Mouse (Mus musculus): ENCODE measurements around the gene Perm1. TPM values are rescaled to one million over a fixed set of nuclear protein-coding genes. Genes with fewer than 3 reads are reported as not detected.

Perm1 gene
- polyA plus RNA-seq, 1 experiment from 2014 or later: 2.6 TPM

GRCm38 (mm10) chr4:156188811-156189323, 26.8 kb upstream of the Perm1 start:
- no peaks in the 10 kb centered on the region for H3K27me3 ChIP-seq
- ATAC-seq (ENCODE audit: low FRiP score): peak; percentile 53
- 5% methylated on average over 6 of the region's 6 CpGs for WGBS
- H3K4me2 ChIP-seq (replicated peaks): peak overlapping the region; percentile 32
- peaks cover 96% of the 10 kb centered on the region for H3K4me1 ChIP-seq
- peak overlapping the region; percentile 87 for H3K27ac ChIP-seq
- H3K9me3 ChIP-seq (replicated peaks): no peaks in the 10 kb centered on the region
- H3K36me3 ChIP-seq: peaks cover 33% of the 10 kb centered on the region
- no peak overlapping the region; the same call in 1 of the 2 replicates for H3K4me3 ChIP-seq
- peak overlapping the region; percentile 23; the same call in 1 of the 2 replicates for H3K9ac ChIP-seq

GRCm38 (mm10) chr4:156192421-156193199, 23.1 kb upstream of the Perm1 start:
- WGBS: 59% methylated on average over 8 of the region's 8 CpGs
- Histone ChIP-seq H3K4me1 (peaks cover 86% of the 10 kb centered on the region), H3K9ac (peak overlapping the region; percentile 42; the same call in 1 of the 2 replicates), H3K4me2 (replicated peaks) (0 out of 2 replicates have a peak overlapping the region, but pooled peaks have one; percentile 3), H3K4me3 (peak overlapping the region; percentile 1; the same call in 1 of the 2 replicates), H3K27me3 (no peaks in the 10 kb centered on the region), H3K9me3 (replicated peaks) (no peaks in the 10 kb centered on the region), H3K36me3 (peaks cover 32% of the 10 kb centered on the region), H3K27ac (peak overlapping the region; percentile 44; the same call in 1 of the 2 replicates)
- ATAC-seq (ENCODE audit: low FRiP score): no peak

DNA sequence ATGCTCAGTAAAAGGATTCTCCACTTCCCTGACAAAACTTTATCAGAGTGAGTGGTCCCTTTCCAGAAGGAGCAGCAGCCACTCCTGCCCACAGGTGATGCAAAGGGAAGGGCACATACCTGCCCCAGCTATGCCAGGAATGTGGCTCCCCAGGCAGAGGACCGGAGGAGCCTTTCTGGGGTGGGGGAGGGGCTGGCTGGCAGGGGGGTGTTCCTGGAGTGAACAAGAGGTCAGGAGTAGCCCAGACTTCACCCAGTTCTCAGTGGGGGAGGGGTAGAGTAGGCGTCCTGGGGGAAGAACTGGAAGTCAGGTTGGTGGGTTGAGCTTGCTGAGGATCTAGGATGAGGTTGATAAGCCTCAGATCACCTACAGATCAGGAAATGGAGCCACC, 22.5 kb upstream of the Perm1 start:
- H3K4me2 ChIP-seq (replicated peaks): 0 out of 2 replicates have a peak overlapping the region, but pooled peaks have one; percentile 3
- no peak overlapping the region for H3K27ac ChIP-seq
- no peaks in the 10 kb centered on the region for H3K27me3 ChIP-seq
- peak overlapping the region; percentile 23; the same call in 1 of the 2 replicates for H3K9ac ChIP-seq
- WGBS: 10% methylated on average over 2 of the region's 2 CpGs
- H3K4me3 ChIP-seq: no peak overlapping the region; the same call in 1 of the 2 replicates
- peaks cover 80% of the 10 kb centered on the region for H3K4me1 ChIP-seq
- no peak for ATAC-seq (ENCODE audit: low FRiP score)
- H3K9me3 ChIP-seq (replicated peaks): no peaks in the 10 kb centered on the region
- peaks cover 32% of the 10 kb centered on the region for H3K36me3 ChIP-seq

- WGBS: 64% methylated on average over 5 of the region's 5 CpGs
- H3K9ac ChIP-seq: peak overlapping the region; percentile 19; the same call in 1 of the 2 replicates
- peaks cover 76% of the 10 kb centered on the region for H3K4me1 ChIP-seq
- peak overlapping the region; percentile 89 for H3K4me2 ChIP-seq (replicated peaks)
- no peak for ATAC-seq (ENCODE audit: low FRiP score)
- peak overlapping the region; percentile 94 for H3K4me3 ChIP-seq
- no peaks in the 10 kb centered on the region for H3K27me3 ChIP-seq
- peak overlapping the region; percentile 17; the same call in 1 of the 2 replicates for H3K27ac ChIP-seq
- H3K9me3 ChIP-seq (replicated peaks): no peaks in the 10 kb centered on the region
- peaks cover 32% of the 10 kb centered on the region for H3K36me3 ChIP-seq
These were observed 21.8 kb upstream of the Perm1 start for GRCm38 (mm10) chr4:156193906-156194305.

- no peaks in the 10 kb centered on the region for H3K9me3 ChIP-seq (replicated peaks)
- no peak for ATAC-seq (ENCODE audit: low FRiP score)
- peak overlapping the region; percentile 17; the same call in 1 of the 2 replicates for H3K27ac ChIP-seq
- peak overlapping the region; percentile 94 for H3K4me3 ChIP-seq
- H3K9ac ChIP-seq: peak overlapping the region; percentile 19; the same call in 1 of the 2 replicates
- no peaks in the 10 kb centered on the region for H3K27me3 ChIP-seq
- H3K4me2 ChIP-seq (replicated peaks): peak overlapping the region; percentile 89
- 21% methylated on average over 6 of the region's 6 CpGs for WGBS
- peaks cover 71% of the 10 kb centered on the region for H3K4me1 ChIP-seq
- peaks cover 32% of the 10 kb centered on the region for H3K36me3 ChIP-seq
These were observed 21.3 kb upstream of the Perm1 start for GRCm38 (mm10) chr4:156194346-156194745.

DNA sequence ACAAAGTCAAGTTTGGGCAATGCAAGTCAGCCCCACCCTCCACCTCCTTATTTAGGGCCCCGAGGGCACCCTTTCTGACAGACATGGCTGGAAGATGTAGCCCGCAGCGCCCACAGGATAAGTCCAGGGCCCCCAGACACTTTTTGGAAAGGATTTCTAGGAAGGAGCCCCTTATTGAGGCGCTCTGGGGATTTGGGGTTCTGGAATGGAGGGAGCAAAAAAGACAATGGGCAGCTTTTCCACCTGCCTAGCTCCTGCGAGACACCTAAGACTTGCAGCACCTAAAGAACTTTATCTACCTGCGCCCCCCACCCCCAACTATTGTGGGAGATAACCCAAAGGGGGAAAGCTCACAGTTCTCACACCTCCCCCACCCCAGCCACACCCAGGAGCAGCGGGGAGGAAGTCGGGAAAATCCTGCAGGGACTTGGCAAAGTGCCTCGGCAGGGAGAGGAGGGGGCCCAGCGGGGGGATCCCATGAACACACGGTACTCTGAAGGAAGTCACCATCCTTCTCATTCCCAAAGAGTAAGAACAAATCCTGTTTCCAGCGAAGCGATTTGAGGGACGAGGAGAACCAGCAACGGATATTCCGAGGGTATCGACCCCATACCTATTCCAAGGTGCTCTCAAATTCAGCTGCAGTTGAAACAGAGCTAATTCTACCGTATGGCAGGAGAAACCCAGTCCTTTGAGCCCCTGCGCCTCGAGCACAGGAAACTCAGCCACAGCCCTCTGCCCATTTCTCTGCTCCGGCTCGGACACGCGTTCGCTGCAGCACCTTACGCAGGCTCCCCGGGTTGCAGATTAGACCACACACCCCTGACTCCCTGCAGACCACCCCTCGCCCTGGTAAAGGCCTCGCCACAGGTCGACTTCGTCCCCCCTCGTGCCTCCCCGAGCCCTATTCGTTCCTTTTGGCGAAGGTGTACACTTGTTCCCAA, 19.5 kb upstream of the Perm1 start:
- Histone ChIP-seq H3K9ac (peak overlapping the region; percentile 97), H3K27me3 (no peaks in the 10 kb centered on the region), H3K27ac (peak overlapping the region; percentile 90), H3K9me3 (replicated peaks) (no peaks in the 10 kb centered on the region), H3K36me3 (peaks cover 30% of the 10 kb centered on the region), H3K4me1 (peaks cover 53% of the 10 kb centered on the region), H3K4me3 (peak overlapping the region; percentile 94), H3K4me2 (replicated peaks) (peak overlapping the region; percentile 89)
- ATAC-seq (ENCODE audit: low FRiP score): no peak
- WGBS: 4% methylated on average over 35 of the region's 35 CpGs

- Histone ChIP-seq H3K27ac (peak within 1 kb of the TSS; percentile 96), H3K9me3 (replicated peaks) (no peaks in the 10 kb centered on the region), H3K27me3 (no peaks in the 10 kb centered on the region), H3K4me2 (replicated peaks) (peak within 1 kb of the TSS; percentile 89), H3K36me3 (peaks cover 20% of the 10 kb centered on the region), H3K4me1 (peaks cover 43% of the 10 kb centered on the region), H3K4me3 (peak within 1 kb of the TSS; percentile 94), H3K9ac (peak within 1 kb of the TSS; percentile 97)
- 1% methylated on average over 52 of the region's 88 CpGs for WGBS
- peak; percentile 81 for ATAC-seq (ENCODE audit: low FRiP score)
These were observed 18.4 kb upstream of the Perm1 start, which contains the start of gene Agrn for GRCm38 (mm10) chr4:156197131-156197828. Gene Agrn (minus strand): TSS chr4:156197488.

DNA sequence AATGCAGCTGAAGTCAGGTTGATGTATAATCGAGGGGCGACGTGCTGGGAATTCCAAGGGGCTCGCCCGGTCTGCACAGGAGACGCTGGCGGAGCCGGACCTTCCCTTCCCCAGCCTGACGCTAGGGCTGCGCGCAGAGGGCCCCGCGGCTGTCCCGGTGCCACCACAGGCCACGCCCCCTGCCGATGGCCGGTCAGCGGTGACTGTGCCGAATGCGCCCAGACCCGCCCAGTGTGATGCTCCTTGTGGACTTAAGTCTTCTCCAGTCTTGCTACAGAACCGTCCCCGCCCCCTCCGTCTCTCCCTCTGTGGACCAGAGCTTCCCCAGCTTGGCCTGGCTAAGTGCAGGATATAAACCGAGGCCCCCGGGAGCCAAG, 17.9 kb upstream of the Perm1 start:
- peak overlapping the region; percentile 89 for H3K4me2 ChIP-seq (replicated peaks)
- H3K36me3 ChIP-seq: peaks cover 15% of the 10 kb centered on the region
- peak; percentile 96 for ATAC-seq (ENCODE audit: low FRiP score)
- H3K27me3 ChIP-seq: no peaks in the 10 kb centered on the region
- peak overlapping the region; percentile 97 for H3K9ac ChIP-seq
- H3K4me3 ChIP-seq: peak overlapping the region; percentile 94
- H3K27ac ChIP-seq: peak overlapping the region; percentile 96
- WGBS: under 1% methylated on average over 25 of the region's 26 CpGs
- peaks cover 43% of the 10 kb centered on the region for H3K4me1 ChIP-seq
- H3K9me3 ChIP-seq (replicated peaks): no peaks in the 10 kb centered on the region

DNA sequence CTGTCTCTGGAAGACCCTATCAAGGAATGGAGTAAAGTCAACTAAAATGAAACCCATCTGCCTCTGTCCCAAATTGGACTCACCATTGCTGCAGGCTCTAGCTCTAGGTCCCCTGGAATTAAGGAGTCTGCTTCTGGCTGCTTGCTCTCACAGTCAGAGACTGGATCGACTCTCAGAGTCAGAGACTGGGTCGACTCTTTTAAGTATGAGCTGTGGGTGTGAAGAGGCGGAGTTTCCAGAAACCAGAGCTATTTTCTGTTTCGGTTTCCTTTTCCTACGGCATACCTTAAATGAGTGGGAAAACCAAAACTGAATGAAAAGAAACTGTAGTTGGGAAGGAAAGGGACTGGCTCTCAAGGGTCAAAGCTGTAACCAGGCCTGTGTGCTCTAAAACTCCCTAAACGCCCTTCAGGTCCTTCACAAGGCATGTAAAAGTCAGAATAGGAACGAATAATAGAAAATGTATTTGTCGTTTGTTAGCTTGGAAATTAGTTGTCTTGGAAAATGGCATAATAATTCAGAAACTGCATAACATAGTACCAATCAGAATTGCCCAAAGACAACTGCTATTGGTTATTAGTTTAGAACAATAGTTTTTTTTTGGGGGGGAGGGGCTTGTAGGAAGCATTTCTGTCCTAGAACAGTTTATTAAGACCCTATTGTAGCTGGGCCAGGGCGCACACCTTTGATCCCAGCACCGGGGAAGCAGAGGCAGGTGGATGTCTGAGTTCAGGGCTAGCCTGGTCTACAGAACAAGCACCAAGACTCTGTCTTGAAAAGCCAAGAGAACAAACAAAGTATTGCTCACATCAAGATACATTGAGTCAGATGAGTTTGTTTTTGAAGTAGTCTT, 14.8 kb upstream of the Perm1 start, which contains the start of gene Isg15:
Isg15 (minus strand) TSS at position 196 of the 853 bp plus-strand sequence.
- H3K9ac ChIP-seq: no peak within 1 kb of the TSS
- peaks cover 34% of the 10 kb centered on the region for H3K4me1 ChIP-seq
- 66% methylated on average over 10 of the region's 10 CpGs for WGBS
- no peak for ATAC-seq (ENCODE audit: low FRiP score)
- H3K4me3 ChIP-seq: no peak within 1 kb of the TSS
- no peaks in the 10 kb centered on the region for H3K36me3 ChIP-seq
- H3K4me2 ChIP-seq (replicated peaks): no peak within 1 kb of the TSS
- H3K27ac ChIP-seq: no peak within 1 kb of the TSS
- H3K9me3 ChIP-seq (replicated peaks): no peaks in the 10 kb centered on the region
- peaks cover 9% of the 10 kb centered on the region; the same call in 1 of the 2 replicates for H3K27me3 ChIP-seq

- H3K4me2 ChIP-seq (replicated peaks): peak overlapping the region; percentile 92
- peak overlapping the region; percentile 74 for H3K27ac ChIP-seq
- H3K9ac ChIP-seq: peak overlapping the region; percentile 80; the same call in 1 of the 2 replicates
- WGBS: 46% methylated on average over 12 of the region's 12 CpGs
- no peak for ATAC-seq (ENCODE audit: low FRiP score)
- peak overlapping the region; percentile 60 for H3K4me3 ChIP-seq
- H3K36me3 ChIP-seq: no peaks in the 10 kb centered on the region
- H3K9me3 ChIP-seq (replicated peaks): no peaks in the 10 kb centered on the region
- peaks cover 9% of the 10 kb centered on the region; the same call in 1 of the 2 replicates for H3K27me3 ChIP-seq
- H3K4me1 ChIP-seq: peaks cover 30% of the 10 kb centered on the region
These were observed 13.2 kb upstream of the Perm1 start for GRCm38 (mm10) chr4:156202462-156202893.

Measured in hindbrain, embryonic 12.5 days (tissue).